Comparison of ENCODE assay signal across 35 mouse cellular contexts in genomic region chr19:4387276-4387675, GRCm38 (mm10).
"Had no signal": no experiment of that assay in that cellular context is flagged by ENCODE, and none has a peak within 500 bp of the region (broad histone marks: within the 10 kb centered on the region; RNA-seq: fewer than 3 reads in every experiment).

No protein-coding gene starts in this region.

- ATAC-seq: hindbrain, embryonic 16.5 days; hindbrain, postnatal 0 days; inflammation-experienced regulatory T-cells, adult 6 months; intestine, embryonic 16.5 days had no signal

- H3K4me1 ChIP-seq: heart, embryonic 10.5 days; hindbrain, embryonic 10.5 days; kidney, embryonic 15.5 days had no signal

- H3K27me3 ChIP-seq: heart, embryonic 12.5 days; heart, embryonic 13.5 days; heart, embryonic 15.5 days; hindbrain, embryonic 12.5 days; hindbrain, embryonic 13.5 days; hindbrain, embryonic 15.5 days; kidney, embryonic 15.5 days had no signal

- H3K9me3 ChIP-seq: heart, embryonic 10.5 days; heart, embryonic 12.5 days; heart, embryonic 13.5 days; heart, embryonic 15.5 days; hindbrain, embryonic 10.5 days; hindbrain, embryonic 12.5 days; hindbrain, embryonic 13.5 days; hindbrain, embryonic 15.5 days; kidney, embryonic 15.5 days had no signal

- H3K27ac ChIP-seq: heart, adult 2 months; heart, embryonic 10.5 days; heart, embryonic 13.5 days; heart, embryonic 15.5 days; hindbrain, embryonic 10.5 days; hindbrain, embryonic 12.5 days; hindbrain, embryonic 13.5 days; hindbrain, embryonic 14.5 days; hindbrain, embryonic 15.5 days; hindbrain, postnatal 0 days; kidney, embryonic 15.5 days; kidney, postnatal 0 days; layer of hippocampus, adult 2 months had no signal

- H3K9ac ChIP-seq: heart, embryonic 12.5 days; heart, embryonic 13.5 days; heart, embryonic 15.5 days; hindbrain, embryonic 12.5 days; hindbrain, embryonic 13.5 days; hindbrain, embryonic 14.5 days; hindbrain, embryonic 15.5 days; kidney, embryonic 15.5 days had no signal

- H3K4me2 ChIP-seq: heart, embryonic 11.5 days; heart, embryonic 12.5 days; heart, embryonic 13.5 days; heart, embryonic 15.5 days; hindbrain, embryonic 12.5 days; hindbrain, embryonic 13.5 days; hindbrain, embryonic 14.5 days; hindbrain, embryonic 15.5 days; kidney, embryonic 15.5 days had no signal

- DNase-seq: heart, adult 18-20 months; heart, adult 2 months; heart, postnatal 10 days; heart, postnatal 14 days; heart, postnatal 36 days; heart, postnatal 4 days; kidney, adult 11 months; kidney, adult 18-20 months; kidney, adult 2 months; kidney, adult 8-10 months; kidney, adult 9 months; kidney, postnatal 10 days; kidney, postnatal 14 days; kidney, postnatal 25 days; kidney, postnatal 36 days; kidney, postnatal 4 days; layer of hippocampus, adult 9-11 months; layer of hippocampus, postnatal 36 days had no signal

- H3K36me3 ChIP-seq: hindbrain, embryonic 15.5 days had no signal

- H3K4me3 ChIP-seq: heart, adult 2 months; heart, embryonic 10.5 days; heart, embryonic 12.5 days; heart, embryonic 13.5 days; heart, embryonic 15.5 days; hindbrain, embryonic 10.5 days; hindbrain, embryonic 12.5 days; hindbrain, embryonic 13.5 days; hindbrain, embryonic 15.5 days; kidney, embryonic 15.5 days; layer of hippocampus, adult 2 months had no signal
